Mouse (Mus musculus): ENCODE measurements around the gene Tmem161b.

Tmem161b gene

GRCm38 (mm10) chr13:84345114-84345513 lies 123.0 kb downstream of the Tmem161b start:
- no peak for DNase-seq (ENCODE audit: low read depth, low spot score)
